Mouse (Mus musculus): ENCODE data around the gene Kcnc3.

Gene Kcnc3

GRCm38 (mm10) chr7:44571811-44572210, 18.7 kb upstream of the Kcnc3 start:
- no peak for DNase-seq

- peak in 1 of 2 experiments; percentile 7 for DNase-seq
These were observed 18.2 kb upstream of the Kcnc3 start, which contains the start of gene Napsa for GRCm38 (mm10) chr7:44572213-44572701. Gene Napsa, plus strand, starts transcription at chr7:44572380.

- DNase-seq, result no peak
These were observed 17.4 kb upstream of the Kcnc3 start for GRCm38 (mm10) chr7:44572956-44573484.

GRCm38 (mm10) chr7:44576333-44576844, 14.1 kb upstream of the Kcnc3 start:
- DNase-seq, result no peak

GRCm38 (mm10) chr7:44581637-44582036, 8.8 kb upstream of the Kcnc3 start:
- no peak for DNase-seq

GRCm38 (mm10) chr7:44582709-44583108, 7.8 kb upstream of the Kcnc3 start:
- DNase-seq, result no peak

GRCm38 (mm10) chr7:44583146-44583545, 7.3 kb upstream of the Kcnc3 start:
- no peak for DNase-seq

GRCm38 (mm10) chr7:44584265-44584804, 6.1 kb upstream of the Kcnc3 start:
- no peak for DNase-seq

- no peak for DNase-seq
These were observed 5.5 kb upstream of the Kcnc3 start for GRCm38 (mm10) chr7:44584921-44585320.

GRCm38 (mm10) chr7:44585606-44586005, 4.9 kb upstream of the Kcnc3 start:
- DNase-seq, result no peak

GRCm38 (mm10) chr7:44586518-44586917, 3.9 kb upstream of the Kcnc3 start:
- no peak for DNase-seq

- no peak for DNase-seq
These were observed 3.5 kb upstream of the Kcnc3 start for GRCm38 (mm10) chr7:44586930-44587329.

- no peak for DNase-seq
These were observed 2.8 kb upstream of the Kcnc3 start for GRCm38 (mm10) chr7:44587676-44588075.

GRCm38 (mm10) chr7:44588338-44588737, 2.1 kb upstream of the Kcnc3 start:
- DNase-seq, result no peak

GRCm38 (mm10) chr7:44589149-44589548, 1.3 kb upstream of the Kcnc3 start:
- DNase-seq, result peak; percentile 39 to 52

- DNase-seq, result no peak
These were observed 518 bp upstream of the Kcnc3 start for GRCm38 (mm10) chr7:44589946-44590345.

GRCm38 (mm10) chr7:44591348-44592116, 1.1 kb downstream of the Kcnc3 start:
- DNase-seq, result no peak

- DNase-seq, result no peak
These were observed 2.6 kb downstream of the Kcnc3 start for GRCm38 (mm10) chr7:44593051-44593450.

- DNase-seq, result peak; percentile 67 to 68
These were observed 3.3 kb downstream of the Kcnc3 start for GRCm38 (mm10) chr7:44593775-44594174.

- no peak for DNase-seq
These were observed 3.8 kb downstream of the Kcnc3 start for GRCm38 (mm10) chr7:44594291-44594690.

- no peak for DNase-seq
These were observed 4.7 kb downstream of the Kcnc3 start for GRCm38 (mm10) chr7:44595131-44595561.

- no peak for DNase-seq
These were observed 5.6 kb downstream of the Kcnc3 start for GRCm38 (mm10) chr7:44596051-44596450.

GRCm38 (mm10) chr7:44596996-44597538, 6.6 kb downstream of the Kcnc3 start:
- no peak for DNase-seq

Data from thymus, postnatal 36 days (tissue).